Mouse (Mus musculus): ENCODE data around the gene Rsu1. TPM values are rescaled to one million over a fixed set of nuclear protein-coding genes. Genes with fewer than 3 reads are reported as not detected.

Rsu1 gene
- polyA plus RNA-seq, 1 experiment from 2014 or later: 172 TPM

GRCm38 (mm10) chr2:13270736-13271135 lies 479 bp downstream of the Rsu1 start:
- H3K4me1 ChIP-seq (ENCODE audit: control insufficient read depth, insufficient read depth, low read length): no peaks in the 10 kb centered on the region
- ATAC-seq (ENCODE audit: insufficient number of reproducible peaks, insufficient read depth, low FRiP score, low read depth): no peak
- H3K27me3 ChIP-seq (ENCODE audit: control insufficient read depth, insufficient read depth, low read length): no peaks in the 10 kb centered on the region
- peak overlapping the region; percentile 73 for H3K4me2 ChIP-seq (replicated peaks; ENCODE audit: low read depth, low read length)
- H3K9ac ChIP-seq (replicated peaks; ENCODE audit: low read depth, low read length): peak overlapping the region; percentile 43
- peak overlapping the region; percentile 51 for H3K4me3 ChIP-seq (ENCODE audit: low read depth, low read length)
- 35% methylated on average over 8 of the region's 8 CpGs for WGBS
- no peaks in the 10 kb centered on the region for H3K9me3 ChIP-seq (ENCODE audit: control insufficient read depth, low read depth, low read length)
- H3K36me3 ChIP-seq (ENCODE audit: control insufficient read depth, insufficient read depth, low read length): no peaks in the 10 kb centered on the region
- 0 out of 2 replicates have a peak overlapping the region, but pooled peaks have one; percentile 23 for H3K27ac ChIP-seq (ENCODE audit: low read length)

GRCm38 (mm10) chr2:13268681-13269293 lies 2.4 kb downstream of the Rsu1 start:
- no peak overlapping the region for H3K27ac ChIP-seq (ENCODE audit: low read length)
- no peaks in the 10 kb centered on the region for H3K9me3 ChIP-seq (ENCODE audit: control insufficient read depth, low read depth, low read length)
- H3K4me1 ChIP-seq (ENCODE audit: control insufficient read depth, insufficient read depth, low read length): no peaks in the 10 kb centered on the region
- no peak overlapping the region for H3K4me2 ChIP-seq (replicated peaks; ENCODE audit: low read depth, low read length)
- ATAC-seq (ENCODE audit: insufficient number of reproducible peaks, insufficient read depth, low FRiP score, low read depth): no peak
- H3K36me3 ChIP-seq (ENCODE audit: control insufficient read depth, insufficient read depth, low read length): no peaks in the 10 kb centered on the region; the same call in 1 of the 2 replicates
- WGBS: 92% methylated on average over 4 of the region's 4 CpGs
- no peak overlapping the region for H3K4me3 ChIP-seq (ENCODE audit: low read depth, low read length)
- no peak overlapping the region for H3K9ac ChIP-seq (replicated peaks; ENCODE audit: low read depth, low read length)
- H3K27me3 ChIP-seq (ENCODE audit: control insufficient read depth, insufficient read depth, low read length): no peaks in the 10 kb centered on the region

- ATAC-seq (ENCODE audit: insufficient number of reproducible peaks, insufficient read depth, low FRiP score, low read depth): no peak
- no peaks in the 10 kb centered on the region for H3K27me3 ChIP-seq (ENCODE audit: control insufficient read depth, insufficient read depth, low read length)
- no peak overlapping the region for H3K27ac ChIP-seq (ENCODE audit: low read length)
- no peaks in the 10 kb centered on the region for H3K9me3 ChIP-seq (ENCODE audit: control insufficient read depth, low read depth, low read length)
- H3K9ac ChIP-seq (replicated peaks; ENCODE audit: low read depth, low read length): no peak overlapping the region
- no peaks in the 10 kb centered on the region for H3K4me1 ChIP-seq (ENCODE audit: control insufficient read depth, insufficient read depth, low read length)
- no peaks in the 10 kb centered on the region; the same call in 1 of the 2 replicates for H3K36me3 ChIP-seq (ENCODE audit: control insufficient read depth, insufficient read depth, low read length)
- H3K4me2 ChIP-seq (replicated peaks; ENCODE audit: low read depth, low read length): no peak overlapping the region
- WGBS: 46% methylated on average over 4 of the region's 4 CpGs
- no peak overlapping the region for H3K4me3 ChIP-seq (ENCODE audit: low read depth, low read length)
Measured at GRCm38 (mm10) chr2:13264875-13265274, 6.3 kb downstream of the Rsu1 start.

GRCm38 (mm10) chr2:13263150-13263549 lies 8.1 kb downstream of the Rsu1 start:
- H3K27me3 ChIP-seq (ENCODE audit: control insufficient read depth, insufficient read depth, low read length): no peaks in the 10 kb centered on the region
- no peaks in the 10 kb centered on the region; the same call in 1 of the 2 replicates for H3K36me3 ChIP-seq (ENCODE audit: control insufficient read depth, insufficient read depth, low read length)
- no peaks in the 10 kb centered on the region for H3K9me3 ChIP-seq (ENCODE audit: control insufficient read depth, low read depth, low read length)
- H3K9ac ChIP-seq (replicated peaks; ENCODE audit: low read depth, low read length): no peak overlapping the region
- no peak overlapping the region for H3K27ac ChIP-seq (ENCODE audit: low read length)
- 58% methylated on average over 4 of the region's 4 CpGs for WGBS
- no peaks in the 10 kb centered on the region for H3K4me1 ChIP-seq (ENCODE audit: control insufficient read depth, insufficient read depth, low read length)
- H3K4me3 ChIP-seq (ENCODE audit: low read depth, low read length): no peak overlapping the region
- no peak for ATAC-seq (ENCODE audit: insufficient number of reproducible peaks, insufficient read depth, low FRiP score, low read depth)
- no peak overlapping the region for H3K4me2 ChIP-seq (replicated peaks; ENCODE audit: low read depth, low read length)

- Histone ChIP-seq H3K4me3 (ENCODE audit: low read depth, low read length) (no peak overlapping the region), H3K4me1 (ENCODE audit: control insufficient read depth, insufficient read depth, low read length) (no peaks in the 10 kb centered on the region), H3K9ac (replicated peaks; ENCODE audit: low read depth, low read length) (no peak overlapping the region), H3K4me2 (replicated peaks; ENCODE audit: low read depth, low read length) (no peak overlapping the region), H3K27ac (ENCODE audit: low read length) (no peak overlapping the region), H3K27me3 (ENCODE audit: control insufficient read depth, insufficient read depth, low read length) (no peaks in the 10 kb centered on the region), H3K9me3 (ENCODE audit: control insufficient read depth, low read depth, low read length) (peaks cover 5% of the 10 kb centered on the region; the same call in 1 of the 2 replicates), H3K36me3 (ENCODE audit: control insufficient read depth, insufficient read depth, low read length) (peaks cover 4% of the 10 kb centered on the region)
- WGBS: 80% methylated on average over 2 of the region's 2 CpGs
- no peak for ATAC-seq (ENCODE audit: insufficient number of reproducible peaks, insufficient read depth, low FRiP score, low read depth)
Measured at GRCm38 (mm10) chr2:13258606-13259005, 12.6 kb downstream of the Rsu1 start.

- H3K9ac ChIP-seq (replicated peaks; ENCODE audit: low read depth, low read length): no peak overlapping the region
- H3K4me1 ChIP-seq (ENCODE audit: control insufficient read depth, insufficient read depth, low read length): no peaks in the 10 kb centered on the region
- no peak for ATAC-seq (ENCODE audit: insufficient number of reproducible peaks, insufficient read depth, low FRiP score, low read depth)
- peaks cover 5% of the 10 kb centered on the region; the same call in 1 of the 2 replicates for H3K36me3 ChIP-seq (ENCODE audit: control insufficient read depth, insufficient read depth, low read length)
- no peak overlapping the region for H3K27ac ChIP-seq (ENCODE audit: low read length)
- WGBS: 46% methylated on average over 9 of the region's 9 CpGs
- no peak overlapping the region for H3K4me3 ChIP-seq (ENCODE audit: low read depth, low read length)
- H3K9me3 ChIP-seq (ENCODE audit: control insufficient read depth, low read depth, low read length): no peaks in the 10 kb centered on the region
- H3K27me3 ChIP-seq (ENCODE audit: control insufficient read depth, insufficient read depth, low read length): no peaks in the 10 kb centered on the region
- no peak overlapping the region for H3K4me2 ChIP-seq (replicated peaks; ENCODE audit: low read depth, low read length)
Measured at GRCm38 (mm10) chr2:13240711-13241110, 30.5 kb downstream of the Rsu1 start.

GRCm38 (mm10) chr2:13237140-13237901 lies 33.9 kb downstream of the Rsu1 start:
- H3K4me1 ChIP-seq (ENCODE audit: control insufficient read depth, insufficient read depth, low read length): no peaks in the 10 kb centered on the region
- 55% methylated on average over 8 of the region's 8 CpGs for WGBS

GRCm38 (mm10) chr2:13235696-13236095 lies 35.5 kb downstream of the Rsu1 start:
- ATAC-seq (ENCODE audit: insufficient number of reproducible peaks, insufficient read depth, low FRiP score, low read depth): no peak
- no peaks in the 10 kb centered on the region for H3K27me3 ChIP-seq (ENCODE audit: control insufficient read depth, insufficient read depth, low read length)
- no peak overlapping the region for H3K9ac ChIP-seq (replicated peaks; ENCODE audit: low read depth, low read length)
- 55% methylated on average over 5 of the region's 5 CpGs for WGBS
- peaks cover 5% of the 10 kb centered on the region; the same call in 1 of the 2 replicates for H3K36me3 ChIP-seq (ENCODE audit: control insufficient read depth, insufficient read depth, low read length)
- H3K9me3 ChIP-seq (ENCODE audit: control insufficient read depth, low read depth, low read length): no peaks in the 10 kb centered on the region
- no peaks in the 10 kb centered on the region for H3K4me1 ChIP-seq (ENCODE audit: control insufficient read depth, insufficient read depth, low read length)
- H3K4me2 ChIP-seq (replicated peaks; ENCODE audit: low read depth, low read length): no peak overlapping the region
- no peak overlapping the region for H3K27ac ChIP-seq (ENCODE audit: low read length)
- H3K4me3 ChIP-seq (ENCODE audit: low read depth, low read length): no peak overlapping the region

More at GRCm38 (mm10) chr2:13237140-13237901, 33.9 kb downstream of the Rsu1 start:
- H3K4me2 ChIP-seq (replicated peaks; ENCODE audit: low read depth, low read length): no peak overlapping the region
- H3K27ac ChIP-seq (ENCODE audit: low read length): no peak overlapping the region
- H3K4me3 ChIP-seq (ENCODE audit: low read depth, low read length): no peak overlapping the region
- no peaks in the 10 kb centered on the region for H3K9me3 ChIP-seq (ENCODE audit: control insufficient read depth, low read depth, low read length)
- no peaks in the 10 kb centered on the region for H3K27me3 ChIP-seq (ENCODE audit: control insufficient read depth, insufficient read depth, low read length)
- H3K9ac ChIP-seq (replicated peaks; ENCODE audit: low read depth, low read length): no peak overlapping the region
- peaks cover 5% of the 10 kb centered on the region; the same call in 1 of the 2 replicates for H3K36me3 ChIP-seq (ENCODE audit: control insufficient read depth, insufficient read depth, low read length)
- no peak for ATAC-seq (ENCODE audit: insufficient number of reproducible peaks, insufficient read depth, low FRiP score, low read depth)
